Mouse (Mus musculus) CH12.LX (cell line): ENCODE measurements around the gene Mkrn1. TPM values are rescaled to one million over a fixed set of nuclear protein-coding genes. Genes with fewer than 3 reads are reported as not detected.

Experiments used
- DNase-seq: peaks from one replicate; pipeline ENCODE4 v3.0.0-alpha.2; 2013; ENCODE audit errors: extremely low read depth
- H3K27ac ChIP-seq: 2 replicates; pipeline ENCODE4 v1.5.1; 2012; ENCODE audit warnings: low read depth, mild to moderate bottlenecking, control low read depth, moderate library complexity; ENCODE audit not compliant: insufficient read depth
- H3K27me3 ChIP-seq: replicated peaks from 2 replicates; pipeline ENCODE3; 2012; ENCODE audit warnings: inconsistent platforms
- H3K36me3 ChIP-seq, 2 experiments: replicated peaks in 1 of 2; 2 replicates each; pipeline versions ENCODE3 to v1.6.1; 2012; ENCODE audit warnings: inconsistent platforms in 1 of 2, low read length in 1 of 2, mild to moderate bottlenecking in 1 of 2, mixed read lengths in 1 of 2, moderate library complexity in 1 of 2; ENCODE audit not compliant: control insufficient read depth in 1 of 2, insufficient read depth in 1 of 2
- H3K4me1 ChIP-seq, 2 experiments: 2 replicates each; pipeline ENCODE4 v1.6.1; 2012; ENCODE audit warnings: inconsistent platforms in 1 of 2, moderate library complexity in 1 of 2; ENCODE audit not compliant: insufficient read depth in 2 of 2, control insufficient read depth in 1 of 2
- H3K4me2 ChIP-seq: 2 replicates; pipeline ENCODE4 v1.6.1; 2012; ENCODE audit warnings: low read depth, mild to moderate bottlenecking, control low read depth; ENCODE audit not compliant: poor library complexity, insufficient read depth, severe bottlenecking
- H3K4me3 ChIP-seq, 3 experiments: fragments of 150-350 bp in 1 of 3; sonication (generic) in 1 of 3; replicated peaks in 1 of 3; 2 replicates each; pipeline versions ENCODE3 to v1.5.1; 2011 to 2012; ENCODE audit warnings: low read depth in 2 of 3, low read length in 2 of 3, mild to moderate bottlenecking in 2 of 3, moderate library complexity in 2 of 3, control low read depth in 1 of 3, improper control_type of control experiment in 1 of 3, inconsistent platforms in 1 of 3, mixed read lengths in 1 of 3; ENCODE audit not compliant: poor library complexity in 1 of 3
- H3K79me2 ChIP-seq: replicated peaks from 2 replicates; pipeline ENCODE4 v1.6.1; 2012; ENCODE audit warnings: mild to moderate bottlenecking, moderate library complexity; ENCODE audit not compliant: control insufficient read depth, poor library complexity, insufficient read depth, severe bottlenecking; ENCODE audit errors: extremely low read depth
- H3K9ac ChIP-seq: 2 replicates; pipeline ENCODE4 v1.6.1; 2012; ENCODE audit warnings: low read depth, mild to moderate bottlenecking, control low read depth, moderate library complexity; ENCODE audit not compliant: insufficient read depth
- H3K9me3 ChIP-seq: replicated peaks from 2 replicates; pipeline ENCODE3; 2012; ENCODE audit warnings: low read length, inconsistent platforms, mixed read lengths
- BHLHE40 ChIP-seq: IDR thresholded peaks from 2 replicates; pipeline ENCODE4 v1.6.1; 2011; ENCODE audit warnings: mild to moderate bottlenecking, low read depth, low read length, improper control_type of control experiment
- CHD1 ChIP-seq: IDR thresholded peaks from 2 replicates; pipeline ENCODE4 v1.6.1; 2012; ENCODE audit warnings: low read depth, low read length, improper control_type of control experiment, inconsistent platforms
- CHD2 ChIP-seq: IDR thresholded peaks from 2 replicates; pipeline ENCODE4 v1.6.1; 2011; ENCODE audit warnings: low read length, improper control_type of control experiment
- E2F4 ChIP-seq: IDR thresholded peaks from 2 replicates; pipeline ENCODE4 v1.6.1; 2011; ENCODE audit warnings: low read depth, low read length, improper control_type of control experiment; ENCODE audit not compliant: insufficient replicate concordance
- ELF1 ChIP-seq: IDR thresholded peaks from 2 replicates; pipeline ENCODE4 v1.6.1; 2014; ENCODE audit warnings: low read depth, mild to moderate bottlenecking, inconsistent platforms, low read length, improper control_type of control experiment
- ETS1 ChIP-seq: conservative IDR thresholded peaks from 2 replicates; pipeline ENCODE4 v1.6.1; 2012; ENCODE audit warnings: low read depth, mild to moderate bottlenecking, inconsistent platforms, low read length, improper control_type of control experiment, moderate library complexity
- HCFC1 ChIP-seq: IDR thresholded peaks from 2 replicates; pipeline ENCODE4 v1.6.1; 2012; ENCODE audit warnings: low read depth, mild to moderate bottlenecking, inconsistent platforms, low read length, improper control_type of control experiment
- JUND ChIP-seq: conservative IDR thresholded peaks from 2 replicates; pipeline ENCODE4 v1.6.1; 2011; ENCODE audit warnings: low read depth, low read length, improper control_type of control experiment
- MAX ChIP-seq: IDR thresholded peaks from 2 replicates; pipeline ENCODE4 v1.6.1; 2011; ENCODE audit warnings: low read length, improper control_type of control experiment
- MAZ ChIP-seq: IDR thresholded peaks from 2 replicates; pipeline ENCODE4 v1.6.1; 2012; ENCODE audit warnings: low read depth, mild to moderate bottlenecking, inconsistent platforms, low read length, improper control_type of control experiment, moderate library complexity
- MXI1 ChIP-seq: IDR thresholded peaks from 2 replicates; pipeline ENCODE4 v1.6.1; 2011; ENCODE audit warnings: mild to moderate bottlenecking, low read depth, low read length, improper control_type of control experiment
- NELFE ChIP-seq: IDR thresholded peaks from 2 replicates; pipeline ENCODE4 v1.6.1; 2011; ENCODE audit warnings: low read depth, low read length, improper control_type of control experiment
- NRF1 ChIP-seq: IDR thresholded peaks from 2 replicates; pipeline ENCODE4 v1.6.1; 2014; ENCODE audit warnings: low read depth, mild to moderate bottlenecking, inconsistent platforms, low read length, improper control_type of control experiment, moderate library complexity
- PAX5 ChIP-seq: IDR thresholded peaks from 2 replicates; pipeline ENCODE4 v1.6.1; 2012; ENCODE audit warnings: low read length, inconsistent platforms, mixed read lengths
- SMC3 ChIP-seq: IDR thresholded peaks from 2 replicates; pipeline ENCODE4 v1.6.1; 2011; ENCODE audit warnings: low read depth, low read length, improper control_type of control experiment
- UBTF ChIP-seq: IDR thresholded peaks from 2 replicates; pipeline ENCODE4 v1.6.1; 2012; ENCODE audit warnings: low read depth, mild to moderate bottlenecking, inconsistent platforms, low read length, improper control_type of control experiment, moderate library complexity
- USF1 ChIP-seq: IDR thresholded peaks from 2 replicates; pipeline ENCODE4 v1.6.1; 2014; ENCODE audit warnings: low read depth, mild to moderate bottlenecking, inconsistent platforms, low read length, improper control_type of control experiment
- USF2 ChIP-seq: conservative IDR thresholded peaks from 2 replicates; pipeline ENCODE4 v1.6.1; 2011; ENCODE audit warnings: low read depth, low read length, improper control_type of control experiment
- ZKSCAN1 ChIP-seq: IDR thresholded peaks from 2 replicates; pipeline ENCODE4 v1.6.1; 2012; ENCODE audit warnings: low read depth, inconsistent platforms, low read length, improper control_type of control experiment, borderline replicate concordance
- ZNF384 ChIP-seq: IDR thresholded peaks from 2 replicates; pipeline ENCODE4 v1.6.1; 2012; ENCODE audit warnings: low read depth, low read length, improper control_type of control experiment, inconsistent platforms
- dilution Hi-C: fragments of 300-500 bp; cut with MboI; formaldehyde crosslinking; loops from 2 replicates; pipeline ENCODE4 v1.14.3; 2020; ENCODE audit warnings: low sequenced_read_pairs; ENCODE audit not compliant: extremely low pct_unique_long_range_greater_than_20kb, extremely low pct_ligation_motif_present
- in situ Hi-C: fragments of 300-500 bp; cut with MboI; formaldehyde crosslinking; loops from 3 replicates; pipeline ENCODE4 v1.14.3; 2019; ENCODE audit warnings: low sequenced_read_pairs, low pct_ligation_motif_present, low pct_unique_long_range_greater_than_20kb, mixed read lengths
- polyA plus RNA-seq: library from polyadenylated mRNA; unstranded; fragments of >175 nt; gene quantifications from 2 replicates; pipeline ENCODE4 v1.2.1, GENCODE M21; 2012; ENCODE audit warnings: low read depth; ENCODE audit not compliant: insufficient read length
- total RNA-seq, 2 experiments: library from RNA; depleted of rRNA; stranded (reverse); fragments of 300-350 nt in 1 of 2; fragments of >200 nt in 1 of 2; gene quantifications; 2 replicates each; pipeline ENCODE4 v1.2.3; 2012 to 2014

Gene Mkrn1
- total and polyA plus RNA-seq, 3 experiments = 39.3 to 50.3 (median 43.7) TPM

GRCm38 (mm10) chr6:39442786-39443287, 22.6 kb upstream of the Mkrn1 start:
- in situ Hi-C loops = no loop called here
- H3K4me1 ChIP-seq = peaks cover 2 to 5% of the 10 kb centered on the region in 2 experiments; a peak in 2 of 4 replicates
- no peak overlapping the region for H3K27ac ChIP-seq
- no peaks in the 10 kb centered on the region for H3K36me3 ChIP-seq
- H3K4me3 ChIP-seq = no peak overlapping the region
- H3K79me2 ChIP-seq = no peaks in the 10 kb centered on the region
- dilution Hi-C loops = no loop called here
- no peak overlapping the region for H3K9ac ChIP-seq
- no peak for TF ChIP-seq NRF1
- TF ChIP-seq NELFE = no peak
- TF ChIP-seq HCFC1 = no peak
- TF ChIP-seq USF1 = no peak
- no peak for TF ChIP-seq ELF1
- TF ChIP-seq MXI1 = no peak
- TF ChIP-seq ZNF384 = no peak
- TF ChIP-seq ZKSCAN1 = no peak
- TF ChIP-seq CHD2 = no peak
- TF ChIP-seq MAZ = no peak
- TF ChIP-seq CHD1 = no peak
- no peak for TF ChIP-seq MAX
- TF ChIP-seq USF2 = no peak
- no peak for TF ChIP-seq ETS1
- no peak for TF ChIP-seq BHLHE40
- DNase-seq = no peak
- H3K9me3 ChIP-seq = no peaks in the 10 kb centered on the region
- no peaks in the 10 kb centered on the region for H3K27me3 ChIP-seq
- no peak overlapping the region for H3K4me2 ChIP-seq

- DNase-seq = no peak
- Histone ChIP-seq H3K27me3 (no peaks in the 10 kb centered on the region), H3K9ac (no peak overlapping the region), H3K79me2 (no peaks in the 10 kb centered on the region), H3K4me1 (peaks cover 2 to 9% of the 10 kb centered on the region in 2 experiments; a peak in 2 of 4 replicates), H3K4me2 (no peak overlapping the region), H3K36me3 (no peaks in the 10 kb centered on the region), H3K27ac (no peak overlapping the region), H3K4me3 (no peak overlapping the region), H3K9me3 (no peaks in the 10 kb centered on the region)
- TF ChIP-seq ZNF384 (no peak), UBTF (no peak), CHD2 (no peak), SMC3 (no peak), E2F4 (no peak), PAX5 (no peak), JUND (no peak)
- in situ Hi-C loops = no loop called here
- dilution Hi-C loops = no loop called here
Measured at GRCm38 (mm10) chr6:39440207-39440606, 19.9 kb upstream of the Mkrn1 start.
